Mouse (Mus musculus) neural tube, embryonic 15.5 days (tissue): ENCODE data around the gene Nlrc5. TPM values are rescaled to one million over a fixed set of nuclear protein-coding genes. Genes with fewer than 3 reads are reported as not detected.

Experiments
- ATAC-seq: fragments of 200-750 bp; cut with Nextera tagmentation; 2 replicates; pipeline ENCODE4 v1.8.0; 2017; ENCODE audit warnings: mild to moderate bottlenecking, moderate TSS enrichment, moderate library complexity; ENCODE audit not compliant: low FRiP score
- H3K27ac ChIP-seq: fragments of 300-500 bp; sonication (generic); replicated peaks from 2 replicates; pipeline ENCODE4 v1.5.1; 2015; ENCODE audit warnings: mild to moderate bottlenecking, inconsistent platforms
- H3K27me3 ChIP-seq: fragments of 300-500 bp; sonication (generic); replicated peaks from 2 replicates; pipeline ENCODE4 v1.6.1; 2015; ENCODE audit warnings: inconsistent platforms
- H3K36me3 ChIP-seq: fragments of 300-500 bp; sonication (generic); 2 replicates; pipeline ENCODE4 v1.6.1; 2015; ENCODE audit warnings: inconsistent platforms
- H3K4me1 ChIP-seq: fragments of 300-500 bp; sonication (generic); 2 replicates; pipeline ENCODE4 v1.6.1; 2015; ENCODE audit warnings: inconsistent platforms
- H3K4me2 ChIP-seq: fragments of 300-500 bp; sonication (generic); 2 replicates; pipeline ENCODE4 v1.6.1; 2015; ENCODE audit warnings: inconsistent platforms, mild to moderate bottlenecking, moderate library complexity
- H3K4me3 ChIP-seq: fragments of 300-500 bp; sonication (generic); replicated peaks from 2 replicates; pipeline ENCODE4 v1.5.1; 2015; ENCODE audit warnings: mild to moderate bottlenecking, inconsistent platforms
- H3K9ac ChIP-seq: fragments of 300-500 bp; sonication (generic); replicated peaks from 2 replicates; pipeline ENCODE4 v1.6.1; 2015; ENCODE audit warnings: mild to moderate bottlenecking, inconsistent platforms
- H3K9me3 ChIP-seq: fragments of 300-500 bp; sonication (generic); replicated peaks from 2 replicates; pipeline ENCODE4 v1.6.1; 2016; ENCODE audit warnings: inconsistent platforms
- WGBS: fragments of 180-500 bp; shearing (Covaris S2); methylation state at CpG from one replicate; pipeline ENCODE4 v1.1.7; 2015; ENCODE audit warnings: mixed read lengths; 5-methylcytosine and 5-hydroxymethylcytosine counted together
- polyA plus RNA-seq: library from polyadenylated mRNA; unstranded; fragments of >200 nt; fragmentation: Nextera tagmentation; extraction: Ambion mirVana; gene quantifications from 2 replicates; pipeline ENCODE4 v1.2.1, GENCODE M21; 2015

The Nlrc5 gene
- polyA plus RNA-seq, 1 experiment from 2014 or later, result 1.0 TPM

DNA sequence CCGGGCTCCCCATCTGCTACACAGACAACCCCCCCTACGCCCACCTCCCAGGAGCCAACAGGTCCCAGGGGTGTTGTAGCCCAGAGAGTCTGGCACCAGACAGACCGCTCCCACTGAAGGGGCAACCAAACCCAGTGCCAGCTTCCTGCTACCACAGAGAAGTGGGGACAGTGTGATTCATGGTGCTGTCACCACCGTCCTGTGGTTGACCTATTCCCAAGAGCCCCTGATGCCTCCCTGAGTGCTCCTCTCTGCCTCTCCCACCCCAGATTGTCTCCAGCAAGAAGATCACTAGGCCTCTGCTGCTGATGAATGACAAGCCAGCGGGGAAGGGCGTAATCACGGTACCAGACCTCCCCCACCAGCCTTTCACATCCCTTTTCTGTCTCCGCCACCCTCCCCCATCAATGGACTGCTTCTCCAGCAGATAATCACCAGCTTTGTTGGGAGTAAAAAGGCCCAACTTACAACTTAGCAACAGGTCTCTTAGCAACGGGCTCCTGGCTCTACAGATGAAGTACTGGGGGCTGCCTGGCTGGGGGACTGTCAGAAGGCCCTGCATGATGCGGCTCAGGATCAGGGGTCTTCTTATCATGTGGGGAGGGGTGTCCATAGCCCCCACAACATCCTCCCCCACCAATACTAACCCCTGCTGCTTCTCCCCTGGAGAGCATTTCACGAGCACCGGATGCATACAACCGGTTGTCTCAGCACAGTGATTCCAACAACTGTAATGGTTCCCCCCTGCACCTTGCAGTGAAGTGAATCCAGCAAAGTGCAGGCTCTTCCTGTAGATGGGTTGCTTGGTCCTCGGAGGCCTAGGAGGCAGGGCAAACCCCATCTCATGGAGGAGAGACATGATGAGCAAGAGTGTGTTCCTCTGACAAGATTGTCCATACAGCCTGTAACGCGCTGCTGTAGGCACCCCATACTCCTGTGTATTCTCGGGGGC is 117.6 kb downstream of the Nlrc5 start:
- WGBS, result 22% methylated on average over 17 of the region's 17 CpGs

GRCm38 (mm10) chr8:94552696-94553095 is 118.5 kb downstream of the Nlrc5 start:
- H3K9me3 ChIP-seq, result no peaks in the 10 kb centered on the region
- H3K9ac ChIP-seq, result no peak overlapping the region
- H3K36me3 ChIP-seq, result no peaks in the 10 kb centered on the region
- peaks cover 24% of the 10 kb centered on the region for H3K4me1 ChIP-seq
- WGBS, result 72% methylated on average over 2 of the region's 2 CpGs
- no peak overlapping the region for H3K4me3 ChIP-seq
- no peak for ATAC-seq
- peak overlapping the region; percentile 80 for H3K27ac ChIP-seq
- no peaks in the 10 kb centered on the region for H3K27me3 ChIP-seq
- no peak overlapping the region for H3K4me2 ChIP-seq

More for the DNA sequence above, 117.6 kb downstream of the Nlrc5 start:
- H3K36me3 ChIP-seq, result no peaks in the 10 kb centered on the region
- peaks cover 24% of the 10 kb centered on the region for H3K4me1 ChIP-seq
- no peaks in the 10 kb centered on the region for H3K27me3 ChIP-seq
- no peaks in the 10 kb centered on the region for H3K9me3 ChIP-seq
- H3K4me2 ChIP-seq, result no peak overlapping the region; the same call in 1 of the 2 replicates
- no peak overlapping the region for H3K4me3 ChIP-seq
- H3K27ac ChIP-seq, result peak overlapping the region; percentile 80
- peak; percentile 85 for ATAC-seq
- H3K9ac ChIP-seq, result no peak overlapping the region

GRCm38 (mm10) chr8:94557281-94557680 is 123.1 kb downstream of the Nlrc5 start:
- Histone ChIP-seq H3K27me3 (no peaks in the 10 kb centered on the region), H3K9ac (no peak overlapping the region), H3K4me1 (peaks cover 18% of the 10 kb centered on the region), H3K27ac (no peak overlapping the region), H3K4me2 (no peak overlapping the region), H3K9me3 (no peaks in the 10 kb centered on the region), H3K36me3 (no peaks in the 10 kb centered on the region), H3K4me3 (no peak overlapping the region)
- WGBS, result 63% methylated on average over 3 of the region's 3 CpGs
- no peak for ATAC-seq

- Histone ChIP-seq H3K4me1 (peaks cover 24% of the 10 kb centered on the region), H3K9ac (no peak overlapping the region), H3K27me3 (no peaks in the 10 kb centered on the region), H3K9me3 (no peaks in the 10 kb centered on the region), H3K36me3 (no peaks in the 10 kb centered on the region), H3K4me3 (no peak overlapping the region), H3K27ac (peak overlapping the region; percentile 60), H3K4me2 (no peak overlapping the region)
- peak; percentile 81 for ATAC-seq
- whole genome bisulfite sequencing, result 19% methylated on average over 5 of the region's 5 CpGs
These were observed 127.1 kb downstream of the Nlrc5 start for GRCm38 (mm10) chr8:94561256-94561655.

- H3K36me3 ChIP-seq, result no peaks in the 10 kb centered on the region
- no peak overlapping the region for H3K9ac ChIP-seq
- no peak for ATAC-seq
- H3K4me3 ChIP-seq, result no peak overlapping the region
- no peak overlapping the region for H3K27ac ChIP-seq
- H3K9me3 ChIP-seq, result no peaks in the 10 kb centered on the region
- H3K4me1 ChIP-seq, result peaks cover 49% of the 10 kb centered on the region
- no peak overlapping the region for H3K4me2 ChIP-seq
- H3K27me3 ChIP-seq, result no peaks in the 10 kb centered on the region
These were observed 130.3 kb downstream of the Nlrc5 start for GRCm38 (mm10) chr8:94564421-94564820.

DNA sequence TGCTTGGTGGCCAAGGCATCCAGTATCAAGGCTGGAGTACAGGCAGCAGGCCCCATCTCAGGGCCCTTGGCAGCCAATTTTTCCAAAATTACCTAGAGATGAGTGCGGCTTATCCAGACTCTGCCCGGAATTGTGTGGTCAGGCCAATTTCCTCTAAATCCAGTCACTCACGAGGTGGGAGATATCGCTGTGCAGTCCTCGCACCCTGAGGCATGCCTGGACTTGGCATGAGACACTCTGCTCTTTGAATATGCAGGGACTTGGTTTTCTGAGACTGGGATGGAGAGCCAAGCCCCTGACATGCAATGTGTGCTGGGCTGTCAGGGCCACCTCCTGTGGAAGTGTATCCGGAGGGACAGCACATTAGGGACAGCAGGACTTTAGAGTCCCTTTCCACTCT is 131.9 kb downstream of the Nlrc5 start:
- no peaks in the 10 kb centered on the region for H3K36me3 ChIP-seq
- no peaks in the 10 kb centered on the region for H3K27me3 ChIP-seq
- H3K9me3 ChIP-seq, result no peaks in the 10 kb centered on the region
- peaks cover 46% of the 10 kb centered on the region for H3K4me1 ChIP-seq
- no peak for ATAC-seq
- 70% methylated on average over 6 of the region's 6 CpGs for WGBS
- H3K9ac ChIP-seq, result no peak overlapping the region
- no peak overlapping the region for H3K4me3 ChIP-seq
- peak overlapping the region; percentile 84 for H3K27ac ChIP-seq
- H3K4me2 ChIP-seq, result no peak overlapping the region

GRCm38 (mm10) chr8:94566446-94567158 is 132.4 kb downstream of the Nlrc5 start:
- Histone ChIP-seq H3K4me2 (peak overlapping the region; percentile 24), H3K4me3 (no peak overlapping the region), H3K9ac (0 out of 2 replicates have a peak overlapping the region, but pooled peaks have one; percentile 23), H3K9me3 (no peaks in the 10 kb centered on the region), H3K27me3 (no peaks in the 10 kb centered on the region), H3K27ac (peak overlapping the region; percentile 84), H3K36me3 (no peaks in the 10 kb centered on the region), H3K4me1 (peaks cover 41% of the 10 kb centered on the region)
- ATAC-seq, result peak; percentile 35
- WGBS, result 38% methylated on average over 15 of the region's 15 CpGs

GRCm38 (mm10) chr8:94567159-94567849 is 133.1 kb downstream of the Nlrc5 start:
- H3K9ac ChIP-seq, result no peak overlapping the region
- 38% methylated on average over 8 of the region's 8 CpGs for WGBS
- peak; percentile 95 for ATAC-seq

DNA sequence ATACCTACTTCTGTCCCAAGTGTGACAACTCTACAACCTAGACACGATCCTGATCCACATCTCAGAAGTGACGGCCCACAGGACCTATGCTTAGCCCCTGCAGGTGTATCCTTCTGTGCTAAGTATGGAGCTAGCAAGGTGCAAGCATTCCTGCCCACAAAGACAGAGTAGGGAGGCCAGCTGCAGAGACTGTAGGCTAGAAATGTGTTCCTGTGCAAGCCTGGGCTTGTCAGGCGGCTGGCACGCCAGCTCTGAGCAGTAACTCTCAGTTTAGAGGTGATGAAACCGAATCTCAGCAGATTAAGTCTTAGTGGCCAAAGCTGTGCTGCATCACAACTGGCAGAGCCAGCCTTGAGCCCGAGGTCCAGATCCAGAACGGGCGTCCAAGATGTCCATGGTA is 133.9 kb downstream of the Nlrc5 start:
- Histone ChIP-seq H3K9ac (no peak overlapping the region), H3K4me1 (peaks cover 41% of the 10 kb centered on the region), H3K4me3 (no peak overlapping the region), H3K36me3 (peaks cover 5% of the 10 kb centered on the region), H3K4me2 (no peak overlapping the region), H3K9me3 (no peaks in the 10 kb centered on the region), H3K27me3 (no peaks in the 10 kb centered on the region), H3K27ac (peak overlapping the region; percentile 84; the same call in 1 of the 2 replicates)
- 93% methylated on average over 8 of the region's 8 CpGs for WGBS
- no peak for ATAC-seq

More at GRCm38 (mm10) chr8:94567159-94567849, 133.1 kb downstream of the Nlrc5 start:
- Histone ChIP-seq H3K36me3 (peaks cover 3% of the 10 kb centered on the region; the same call in 1 of the 2 replicates), H3K9me3 (no peaks in the 10 kb centered on the region), H3K27me3 (no peaks in the 10 kb centered on the region), H3K27ac (peak overlapping the region; percentile 84), H3K4me3 (no peak overlapping the region), H3K4me1 (peaks cover 41% of the 10 kb centered on the region), H3K4me2 (peak overlapping the region; percentile 24)

GRCm38 (mm10) chr8:94569419-94569818 is 135.3 kb downstream of the Nlrc5 start:
- peaks cover 43% of the 10 kb centered on the region for H3K4me1 ChIP-seq
- H3K36me3 ChIP-seq, result peaks cover 19% of the 10 kb centered on the region
- no peak overlapping the region for H3K9ac ChIP-seq
- no peak overlapping the region for H3K4me3 ChIP-seq
- no peak for ATAC-seq
- no peaks in the 10 kb centered on the region for H3K9me3 ChIP-seq
- H3K4me2 ChIP-seq, result no peak overlapping the region
- no peaks in the 10 kb centered on the region for H3K27me3 ChIP-seq
- H3K27ac ChIP-seq, result no peak overlapping the region; the same call in 1 of the 2 replicates
- 89% methylated on average over 1 of the region's 1 CpGs for WGBS

DNA sequence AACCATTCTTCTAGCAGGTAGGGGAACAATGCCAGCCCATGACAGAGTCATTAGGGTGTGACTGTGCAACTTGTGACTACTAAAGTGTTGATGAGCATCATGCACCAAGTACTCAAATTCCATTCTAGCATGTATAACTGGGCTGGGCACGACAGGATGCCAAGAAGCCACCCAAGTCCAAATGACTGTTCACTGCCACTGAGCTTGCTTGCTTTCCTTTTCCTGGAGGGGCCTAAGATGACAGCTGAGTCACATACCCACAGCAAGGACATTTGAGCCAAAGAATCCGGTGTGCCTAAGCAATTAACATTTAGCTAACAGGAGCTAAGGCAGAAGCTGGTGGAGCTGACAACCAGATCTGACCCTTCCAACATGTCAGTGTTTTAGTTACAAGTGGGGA is 137.7 kb downstream of the Nlrc5 start:
- Histone ChIP-seq H3K36me3 (peaks cover 43% of the 10 kb centered on the region), H3K27ac (no peak overlapping the region), H3K9me3 (no peaks in the 10 kb centered on the region), H3K4me1 (peaks cover 28% of the 10 kb centered on the region), H3K9ac (no peak overlapping the region), H3K4me2 (no peak overlapping the region), H3K27me3 (no peaks in the 10 kb centered on the region), H3K4me3 (no peak overlapping the region)
- ATAC-seq, result no peak
- WGBS, result 66% methylated on average over 2 of the region's 2 CpGs
